Mouse (Mus musculus): ENCODE data around the gene 2310034C09Rik.

- TF ChIP-seq CTCF (IDR thresholded peaks at IDR 0.05; ENCODE audit: low read depth) (no peak), EP300 (IDR thresholded peaks at IDR 0.05; ENCODE audit: low read depth) (no peak)
Observed at GRCm38 (mm10) chr16:88774106-88774505, 15.5 kb downstream of the 2310034C09Rik start, which contains the start of gene 2310057N15Rik.

All from liver, postnatal 0 days (tissue).